Mouse (Mus musculus) embryo, embryonic 11.5 days (tissue): ENCODE results near the gene Zfp523.

Experiments used
- DNase-seq: peaks from one replicate; pipeline ENCODE4 v3.0.0-alpha.2; 2012; ENCODE audit warnings: low read depth, low spot score

Gene Zfp523

GRCm38 (mm10) chr17:28242296-28242695 is 65.4 kb downstream of the Zfp523 start:
- DNase-seq = no peak

GRCm38 (mm10) chr17:28244214-28244613 is 67.3 kb downstream of the Zfp523 start:
- no peak for DNase-seq

- DNase-seq = no peak
These were observed 67.8 kb downstream of the Zfp523 start for GRCm38 (mm10) chr17:28244714-28245113.

- no peak for DNase-seq
These were observed 69.7 kb downstream of the Zfp523 start for GRCm38 (mm10) chr17:28246640-28247039.

DNA sequence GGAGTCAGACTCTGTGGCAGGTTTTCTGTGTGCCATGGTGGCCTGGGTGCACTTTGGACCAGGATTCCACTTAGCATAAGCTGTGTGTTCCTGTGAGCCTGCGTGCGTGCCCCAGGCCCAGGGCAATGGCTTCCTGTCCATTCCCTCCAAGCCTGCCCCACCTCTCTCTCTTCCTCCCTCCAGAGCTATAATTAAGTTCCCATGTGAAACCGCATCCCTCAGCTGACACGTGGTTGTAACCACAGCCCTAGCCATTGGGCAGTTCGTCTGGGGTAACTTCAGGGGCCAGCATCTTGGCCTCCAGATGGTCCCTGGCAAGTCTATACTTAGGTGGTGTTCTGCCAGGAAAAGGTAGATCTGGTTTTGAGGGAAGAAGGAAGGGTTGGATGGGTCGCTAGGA is 70.7 kb downstream of the Zfp523 start:
- no peak for DNase-seq

DNA sequence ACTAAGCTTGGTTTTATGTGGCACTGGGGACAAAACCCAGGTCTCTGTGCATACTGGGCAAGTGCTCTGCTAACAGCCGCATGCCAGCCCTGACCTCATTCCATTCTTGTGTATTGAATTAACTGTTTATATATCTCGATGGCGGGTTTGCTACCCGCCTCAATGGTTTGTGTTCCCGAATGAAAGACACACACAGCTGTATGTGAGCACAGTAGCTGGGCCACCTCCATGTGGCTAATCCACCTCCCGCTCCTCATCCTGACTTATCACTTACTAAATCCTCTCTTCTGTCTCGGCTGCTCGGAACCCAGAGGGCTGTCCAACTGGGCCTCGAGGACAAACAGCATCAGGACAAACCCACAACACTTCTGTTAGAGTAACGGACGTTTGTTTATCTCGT is 72.1 kb downstream of the Zfp523 start:
- DNase-seq = no peak

DNA sequence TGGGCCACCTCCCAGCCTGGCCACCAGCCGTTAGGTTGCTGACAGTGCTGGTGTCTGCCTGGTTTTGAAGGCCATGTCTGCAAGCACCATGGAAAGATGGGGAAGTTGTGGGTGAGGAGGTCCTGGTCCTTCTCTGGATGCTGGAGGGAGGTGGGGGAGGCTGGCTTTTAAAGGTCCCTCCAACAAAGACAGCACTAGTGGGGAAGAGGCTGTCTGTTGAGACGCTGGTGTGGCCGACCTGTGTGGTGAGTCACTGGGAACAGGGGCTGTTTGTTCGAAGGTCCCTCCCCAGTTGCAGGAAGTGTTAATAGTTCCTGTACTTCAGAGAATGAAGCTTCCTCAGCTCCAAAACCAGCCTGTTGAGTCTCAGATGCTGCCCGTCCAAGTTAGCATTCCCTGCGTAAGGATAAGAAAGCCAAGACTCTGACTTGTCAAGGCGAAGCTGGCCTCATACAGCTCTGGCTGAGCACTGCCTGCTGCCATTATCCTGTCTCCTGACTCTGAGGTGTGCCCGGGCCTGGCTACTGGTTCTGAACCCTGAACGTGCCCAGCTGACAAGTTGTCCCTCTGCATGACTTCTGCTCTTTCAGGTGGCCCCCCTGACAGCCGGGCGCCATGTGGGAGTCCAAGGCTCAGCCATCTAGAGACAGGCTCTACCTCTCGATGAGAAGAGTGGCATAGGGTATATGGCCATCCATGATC is 74.8 kb downstream of the Zfp523 start:
- DNase-seq = no peak

DNA sequence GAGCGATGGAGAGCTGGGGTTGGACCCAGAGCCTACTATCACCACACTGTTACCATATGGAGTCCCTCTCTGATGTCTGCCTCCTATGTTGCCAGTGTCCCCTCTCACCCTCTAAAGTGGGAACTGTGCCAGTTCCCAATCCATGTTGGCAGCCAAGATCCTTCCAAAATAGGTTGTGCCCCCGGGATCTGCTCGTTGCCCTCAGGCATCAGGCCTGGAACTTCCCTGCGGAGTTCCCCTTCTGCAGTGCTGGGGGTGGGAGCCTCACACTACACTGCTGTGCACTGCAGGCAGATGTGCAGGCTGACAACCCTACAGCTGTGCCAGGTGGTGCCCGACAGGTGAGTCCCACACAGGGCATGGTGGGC is 75.3 kb downstream of the Zfp523 start:
- DNase-seq = no peak

DNA sequence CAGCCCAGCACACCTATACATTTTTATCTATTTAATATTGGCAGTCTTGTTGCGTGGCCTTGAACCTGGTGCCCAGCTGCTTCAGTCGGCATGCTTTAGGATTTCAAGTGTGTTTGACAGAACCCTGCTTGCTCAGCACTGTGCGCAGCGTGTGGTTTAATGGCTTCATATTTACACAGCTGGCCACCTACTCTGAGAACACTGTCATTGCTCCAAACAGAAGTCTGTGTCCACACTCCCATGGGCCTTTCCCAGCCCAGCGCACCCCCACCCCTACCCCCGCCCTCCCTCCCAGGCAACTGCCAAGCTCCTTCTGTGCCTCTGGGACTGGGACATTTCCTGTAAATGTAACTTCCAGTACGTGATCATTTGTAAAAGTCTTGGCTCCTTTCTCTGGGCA is 76.3 kb downstream of the Zfp523 start:
- no peak for DNase-seq

GRCm38 (mm10) chr17:28254804-28255203 is 77.9 kb downstream of the Zfp523 start:
- DNase-seq = no peak
